Mouse (Mus musculus) bone marrow macrophage, adult 2 months (primary cell): ENCODE results near the gene Pard3. TPM values are rescaled to one million over a fixed set of nuclear protein-coding genes. Genes with fewer than 3 reads are reported as not detected.

Experiments
- H3K27ac ChIP-seq: 2 replicates; pipeline ENCODE4 v1.5.1; 2012; ENCODE audit warnings: low read depth, low read length; ENCODE audit not compliant: insufficient read depth
- H3K4me1 ChIP-seq: 2 replicates; pipeline ENCODE4 v1.6.1; 2012; ENCODE audit warnings: low read length; ENCODE audit not compliant: control insufficient read depth, insufficient read depth
- H3K4me3 ChIP-seq: 2 replicates; pipeline ENCODE4 v1.5.1; 2012; ENCODE audit warnings: mild to moderate bottlenecking, low read length, moderate library complexity; ENCODE audit not compliant: insufficient read depth
- CTCF ChIP-seq: IDR thresholded peaks from 2 replicates; pipeline ENCODE4 v1.5.1; 2012; ENCODE audit warnings: low read depth, mild to moderate bottlenecking, low read length, moderate library complexity
- POLR2A ChIP-seq: IDR thresholded peaks from 2 replicates; pipeline ENCODE4 v1.6.1; 2012; ENCODE audit warnings: mild to moderate bottlenecking, low read depth, low read length, borderline replicate concordance
- polyA plus RNA-seq: library from polyadenylated mRNA; stranded (reverse); fragments of >200 nt; gene quantifications from 2 replicates; pipeline ENCODE4 v1.2.4, GENCODE M21; 2012; ENCODE audit not compliant: missing spikeins, insufficient read depth, insufficient read length

Gene Pard3
- 0.11 and 1.1 TPM in 2 replicates for polyA plus RNA-seq

DNA sequence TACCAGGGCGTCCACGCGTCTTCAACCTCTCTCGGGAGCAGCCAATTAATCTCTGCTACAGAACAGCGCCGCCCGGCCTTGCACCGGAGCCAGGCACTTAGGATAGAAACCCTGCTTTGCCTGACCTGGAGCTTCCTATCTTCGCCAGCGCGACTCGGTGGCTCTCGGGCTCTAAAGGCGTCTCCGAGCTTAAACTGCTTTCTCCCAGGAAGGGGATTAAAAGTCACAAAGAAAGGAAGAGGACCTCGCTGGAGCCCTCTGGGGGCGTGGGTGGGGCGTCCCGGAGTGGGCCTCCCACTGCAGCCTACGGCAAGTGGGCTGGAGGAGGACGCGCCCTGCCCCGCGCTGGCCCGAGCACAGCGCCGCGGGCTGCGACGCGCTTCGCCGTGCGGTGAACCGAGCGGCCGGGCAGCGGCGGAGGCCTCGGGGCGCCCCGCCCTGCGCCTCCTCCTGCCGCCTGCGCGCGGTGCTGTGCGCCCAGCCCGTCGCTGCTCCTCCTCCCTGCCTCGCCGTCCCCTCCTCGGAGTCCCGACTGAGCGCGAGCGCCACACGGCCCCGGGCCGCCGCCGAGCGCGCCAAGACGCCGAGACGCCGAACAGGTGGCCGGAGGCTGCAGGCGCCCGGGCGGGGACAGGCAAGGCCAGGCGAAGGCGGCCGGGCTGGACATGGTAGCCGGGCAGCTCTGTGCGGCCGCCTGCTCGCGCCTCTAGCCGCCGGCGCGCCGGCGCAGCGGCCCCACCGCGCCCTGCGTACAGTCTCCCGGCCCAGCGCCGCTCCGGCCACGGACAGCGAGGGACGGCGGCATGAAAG, at the start of gene Pard3:
TSS of gene Pard3 (plus strand) at position 343 of the 810 bp plus-strand sequence.
- Histone ChIP-seq H3K27ac (no peak within 1 kb of the TSS), H3K4me1 (no peaks in the 10 kb centered on the region), H3K4me3 (peak within 1 kb of the TSS; percentile 15)
- TF ChIP-seq POLR2A = no peak
- peak; percentile 14; the same call in 1 of the 2 replicates for TF ChIP-seq CTCF

DNA sequence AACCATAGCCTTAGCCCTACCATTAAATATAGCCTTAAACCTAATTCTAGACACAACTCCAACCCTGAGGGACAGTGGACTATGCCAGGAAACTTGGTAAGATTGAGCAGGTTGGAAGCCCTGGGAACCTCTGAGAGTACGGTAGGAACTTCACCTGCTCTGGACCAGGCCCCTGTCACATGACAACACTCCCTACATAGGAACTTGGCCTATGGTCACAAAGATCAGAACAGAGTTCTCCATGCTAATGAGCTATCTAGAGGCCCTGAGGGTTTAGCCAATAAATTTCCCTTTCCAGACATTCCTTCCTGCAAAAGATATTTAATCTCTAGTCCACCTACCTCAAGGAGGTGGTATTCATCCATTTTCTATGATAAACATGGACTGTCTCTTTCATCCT, 41.9 kb upstream of the Pard3 start:
- no peak overlapping the region for H3K4me3 ChIP-seq
- no peak for TF ChIP-seq CTCF
- TF ChIP-seq POLR2A = no peak
- H3K4me1 ChIP-seq = no peaks in the 10 kb centered on the region
- H3K27ac ChIP-seq = no peak overlapping the region

DNA sequence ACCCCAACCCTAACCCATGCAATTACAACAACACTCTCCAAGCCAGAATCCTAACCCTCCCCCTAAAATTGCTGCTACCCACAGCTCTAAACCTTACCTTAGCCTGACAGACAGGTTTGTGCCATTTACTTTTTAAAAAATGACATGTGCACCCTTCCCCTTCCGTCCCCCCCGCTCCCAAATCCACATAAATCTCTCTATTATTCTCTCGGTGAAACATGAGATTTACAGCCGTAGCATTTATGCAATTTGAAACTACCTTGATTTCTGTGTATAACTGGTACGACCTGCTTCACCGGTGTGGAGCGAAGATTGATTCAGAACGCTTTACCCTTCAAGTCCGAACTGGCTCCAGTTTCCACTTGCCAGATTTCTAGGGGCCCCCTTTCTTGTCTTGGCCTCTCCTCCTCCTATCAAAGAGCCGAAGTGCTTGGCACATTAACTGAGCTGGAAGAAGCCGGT, 38.4 kb upstream of the Pard3 start:
- no peak for TF ChIP-seq CTCF
- TF ChIP-seq POLR2A = no peak
- H3K27ac ChIP-seq = no peak overlapping the region
- H3K4me3 ChIP-seq = no peak overlapping the region

DNA sequence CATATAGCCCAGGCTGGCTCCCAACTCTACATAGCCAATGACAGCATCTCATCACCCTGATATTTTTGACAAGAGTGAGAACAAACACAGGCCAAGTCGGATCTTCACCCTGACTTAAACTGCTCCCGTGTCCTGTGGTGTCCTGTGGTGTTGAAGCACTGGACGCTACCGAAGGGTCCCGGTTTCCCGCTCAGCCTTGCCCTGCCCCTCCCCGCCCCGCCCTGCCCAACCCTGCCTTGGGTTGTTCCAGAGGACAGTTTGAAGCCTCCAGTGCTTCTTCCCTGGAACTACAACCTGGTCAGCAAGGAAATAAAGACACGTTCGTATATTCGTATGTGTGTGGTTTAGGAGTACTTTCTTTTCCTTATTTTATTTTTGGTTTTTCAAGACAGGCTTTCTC, 37.9 kb upstream of the Pard3 start:
- no peak overlapping the region for H3K27ac ChIP-seq
- TF ChIP-seq POLR2A (no peak), CTCF (no peak)

More for the DNA sequence above, 38.4 kb upstream of the Pard3 start:
- H3K4me1 ChIP-seq = no peaks in the 10 kb centered on the region

DNA sequence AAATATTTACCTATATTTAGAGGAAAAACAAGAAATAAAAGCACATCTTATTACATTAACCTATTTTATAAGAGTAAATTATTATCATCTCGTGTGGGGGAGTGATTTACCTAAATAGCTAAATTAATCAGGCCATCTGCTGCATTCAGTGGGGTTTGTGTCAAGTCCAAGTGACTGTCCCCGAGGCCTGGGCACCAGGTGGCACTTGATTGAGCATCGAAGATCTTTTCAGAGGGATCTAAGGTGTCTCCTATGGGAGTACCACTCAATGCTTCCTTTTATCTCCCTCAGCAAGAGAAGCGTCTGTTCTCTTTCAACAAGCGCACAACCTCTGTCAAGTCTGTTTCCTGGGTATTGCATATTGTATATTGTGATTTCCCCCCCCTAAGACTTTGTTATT, 32.2 kb upstream of the Pard3 start:
- Histone ChIP-seq H3K4me3 (no peak overlapping the region), H3K4me1 (no peaks in the 10 kb centered on the region), H3K27ac (no peak overlapping the region)
- no peak for TF ChIP-seq POLR2A
- TF ChIP-seq CTCF = no peak

More for the DNA sequence above, 37.9 kb upstream of the Pard3 start:
- no peaks in the 10 kb centered on the region for H3K4me1 ChIP-seq
- no peak overlapping the region for H3K4me3 ChIP-seq

DNA sequence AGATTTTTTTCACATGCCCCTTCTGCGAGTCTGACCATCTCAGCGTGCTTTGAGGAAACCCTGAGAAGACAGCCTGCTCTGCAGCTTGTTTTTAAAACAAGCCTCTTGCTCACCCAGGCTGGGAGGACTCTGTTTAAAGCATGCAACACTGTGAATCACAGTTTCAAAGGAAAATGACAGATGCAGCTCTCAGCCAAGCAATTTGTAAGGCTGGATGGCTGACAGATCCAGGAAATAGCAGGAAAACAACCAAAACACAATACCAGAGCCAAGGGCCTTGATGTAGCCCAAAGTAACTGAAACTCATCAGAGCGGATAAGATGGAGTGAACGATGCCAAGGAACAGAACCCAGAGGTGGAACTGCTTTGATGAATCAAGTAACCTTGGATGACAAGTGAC, 24.8 kb upstream of the Pard3 start:
- TF ChIP-seq POLR2A (no peak), CTCF (no peak)
- H3K27ac ChIP-seq = no peak overlapping the region
- H3K4me3 ChIP-seq = no peak overlapping the region
- no peaks in the 10 kb centered on the region for H3K4me1 ChIP-seq

DNA sequence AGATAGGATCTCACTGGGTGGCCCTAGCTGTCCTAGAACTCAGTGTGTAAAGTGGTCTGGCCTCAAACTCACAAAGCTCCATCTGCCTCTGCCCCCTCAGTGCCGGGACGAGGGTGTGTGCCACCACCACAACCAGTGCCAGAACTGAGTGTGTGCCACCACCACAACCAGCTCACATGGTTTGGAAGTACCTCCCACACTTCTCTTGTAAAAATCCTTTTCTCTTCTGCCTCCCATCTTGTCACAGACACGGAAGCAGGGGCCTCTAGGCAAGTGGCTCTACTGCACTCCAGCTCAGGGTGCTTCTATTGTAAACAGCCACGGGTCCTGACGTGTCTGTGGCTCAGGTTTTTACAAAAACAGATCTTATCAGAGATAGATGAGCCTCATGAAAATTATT, 13.7 kb upstream of the Pard3 start:
- no peak overlapping the region for H3K4me3 ChIP-seq
- peaks cover 3% of the 10 kb centered on the region; the same call in 1 of the 2 replicates for H3K4me1 ChIP-seq
- no peak overlapping the region for H3K27ac ChIP-seq
- no peak for TF ChIP-seq CTCF
- no peak for TF ChIP-seq POLR2A

DNA sequence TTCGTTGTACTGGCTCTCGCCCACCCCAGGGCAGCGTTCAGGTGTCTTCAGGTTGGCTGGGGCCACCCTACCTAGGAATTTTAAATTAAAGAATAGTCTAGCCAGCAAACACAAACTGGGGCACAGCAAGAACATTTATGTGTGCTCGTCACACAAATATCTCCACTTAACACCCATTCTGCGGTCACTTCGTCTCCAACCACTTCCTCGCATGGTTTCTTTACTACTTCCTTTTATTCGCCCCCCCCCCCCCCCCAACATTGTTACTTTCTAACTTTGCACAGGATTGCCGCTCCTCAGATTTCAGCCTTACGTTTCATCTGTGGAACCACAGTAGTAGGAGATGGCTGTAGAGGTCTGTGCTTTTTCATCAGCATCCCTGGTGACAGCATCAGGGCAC, 11.6 kb upstream of the Pard3 start:
- no peak overlapping the region for H3K27ac ChIP-seq
- TF ChIP-seq POLR2A (no peak), CTCF (no peak)
- H3K4me3 ChIP-seq = no peak overlapping the region
- H3K4me1 ChIP-seq = peaks cover 3% of the 10 kb centered on the region; the same call in 1 of the 2 replicates

DNA sequence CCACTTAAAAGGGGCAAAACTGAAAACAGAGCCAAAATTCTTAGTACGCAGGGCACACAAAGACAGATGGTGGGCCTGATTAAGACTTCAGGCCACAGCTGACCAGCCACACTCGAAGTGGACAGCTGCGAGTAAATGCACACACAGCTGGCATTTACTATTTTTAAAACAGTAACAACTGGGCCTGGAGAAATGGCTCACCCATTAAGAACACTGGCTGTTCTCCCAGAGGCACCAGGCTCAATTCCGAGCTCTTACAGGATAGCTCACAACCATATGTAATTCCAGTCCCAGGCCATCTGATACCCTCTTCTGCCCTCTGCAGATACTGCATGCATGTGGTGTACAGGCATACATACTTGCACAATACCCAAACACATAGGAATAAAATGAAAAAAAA, 8.6 kb upstream of the Pard3 start:
- Histone ChIP-seq H3K27ac (no peak overlapping the region), H3K4me1 (no peaks in the 10 kb centered on the region), H3K4me3 (no peak overlapping the region)
- TF ChIP-seq CTCF (no peak), POLR2A (no peak)

DNA sequence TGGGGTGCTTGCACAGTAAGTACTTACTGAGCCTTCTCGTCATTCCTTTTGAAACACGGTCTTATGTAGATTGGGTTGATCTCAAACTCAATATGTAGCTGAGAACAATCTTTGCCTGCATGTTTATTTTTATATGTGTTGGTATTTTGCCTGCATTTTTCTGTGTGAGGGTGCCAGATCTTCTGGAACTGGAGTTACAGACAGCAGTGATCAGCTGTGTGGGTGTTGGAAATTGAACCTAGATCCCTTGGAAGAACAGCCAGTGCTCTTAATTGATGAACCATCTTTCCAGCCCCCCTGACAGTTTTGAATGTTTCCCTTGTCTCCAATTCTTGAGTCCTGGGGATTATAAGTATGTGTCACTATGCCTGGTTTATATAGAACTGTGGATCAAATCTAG, 4.9 kb upstream of the Pard3 start:
- H3K27ac ChIP-seq = no peak overlapping the region
- TF ChIP-seq CTCF = no peak
- TF ChIP-seq POLR2A = no peak
- H3K4me3 ChIP-seq = no peak overlapping the region
- H3K4me1 ChIP-seq = no peaks in the 10 kb centered on the region
